Mouse (Mus musculus): Measurements from ENCODE around the gene Kdelc2.

The Kdelc2 gene

GRCm38 (mm10) chr9:53383951-53384866, at the start of gene Kdelc2:
Kdelc2 (plus strand) TSS chr9:53384025.
- peak; percentile 83 for DNase-seq (ENCODE audit: extremely low spot score, low spot score)

- DNase-seq (ENCODE audit: extremely low spot score, low spot score): no peak
These were observed 48.7 kb upstream of the Kdelc2 start for GRCm38 (mm10) chr9:53335131-53335530.

- no peak for DNase-seq (ENCODE audit: extremely low spot score, low spot score)
These were observed 44.2 kb upstream of the Kdelc2 start for GRCm38 (mm10) chr9:53339603-53340002.

- DNase-seq (ENCODE audit: extremely low spot score, low spot score): no peak
These were observed 43.4 kb upstream of the Kdelc2 start for GRCm38 (mm10) chr9:53340328-53340916.

- peak; percentile 30 for DNase-seq (ENCODE audit: extremely low spot score, low spot score)
These were observed 42.9 kb upstream of the Kdelc2 start for GRCm38 (mm10) chr9:53340969-53341368.

GRCm38 (mm10) chr9:53341981-53342380, 41.8 kb upstream of the Kdelc2 start:
- DNase-seq (ENCODE audit: extremely low spot score, low spot score): no peak

- DNase-seq (ENCODE audit: extremely low spot score, low spot score): no peak
These were observed 39.0 kb upstream of the Kdelc2 start for GRCm38 (mm10) chr9:53344646-53345432.

GRCm38 (mm10) chr9:53345728-53346127, 38.1 kb upstream of the Kdelc2 start:
- DNase-seq (ENCODE audit: extremely low spot score, low spot score): no peak

GRCm38 (mm10) chr9:53346402-53346801, 37.4 kb upstream of the Kdelc2 start:
- DNase-seq (ENCODE audit: extremely low spot score, low spot score): no peak

GRCm38 (mm10) chr9:53349211-53349610, 34.6 kb upstream of the Kdelc2 start:
- DNase-seq (ENCODE audit: extremely low spot score, low spot score): no peak

GRCm38 (mm10) chr9:53350331-53350730, 33.5 kb upstream of the Kdelc2 start:
- DNase-seq (ENCODE audit: extremely low spot score, low spot score): no peak

GRCm38 (mm10) chr9:53351899-53352298, 31.9 kb upstream of the Kdelc2 start:
- no peak for DNase-seq (ENCODE audit: extremely low spot score, low spot score)

- no peak for DNase-seq (ENCODE audit: extremely low spot score, low spot score)
These were observed 30.7 kb upstream of the Kdelc2 start for GRCm38 (mm10) chr9:53353161-53353560.

- DNase-seq (ENCODE audit: extremely low spot score, low spot score): no peak
These were observed 27.3 kb upstream of the Kdelc2 start for GRCm38 (mm10) chr9:53356219-53357155.

GRCm38 (mm10) chr9:53371339-53371738, 12.5 kb upstream of the Kdelc2 start:
- DNase-seq (ENCODE audit: extremely low spot score, low spot score): no peak

GRCm38 (mm10) chr9:53375907-53376306, 7.9 kb upstream of the Kdelc2 start:
- DNase-seq (ENCODE audit: extremely low spot score, low spot score): no peak

GRCm38 (mm10) chr9:53376820-53377219, 7.0 kb upstream of the Kdelc2 start:
- no peak for DNase-seq (ENCODE audit: extremely low spot score, low spot score)

GRCm38 (mm10) chr9:53377597-53377996, 6.2 kb upstream of the Kdelc2 start:
- no peak for DNase-seq (ENCODE audit: extremely low spot score, low spot score)

- no peak for DNase-seq (ENCODE audit: extremely low spot score, low spot score)
These were observed 5.7 kb upstream of the Kdelc2 start for GRCm38 (mm10) chr9:53378171-53378570.

GRCm38 (mm10) chr9:53380595-53380994, 3.2 kb upstream of the Kdelc2 start:
- no peak for DNase-seq (ENCODE audit: extremely low spot score, low spot score)

- DNase-seq (ENCODE audit: extremely low spot score, low spot score): no peak
These were observed 2.7 kb upstream of the Kdelc2 start for GRCm38 (mm10) chr9:53381113-53381615.

All from neural tube, embryonic 10.5 days (tissue).